Mouse (Mus musculus) frontal cortex, postnatal 14 days (tissue): ENCODE measurements at regions not wholly inside any gene's neighbourhood (a gene's known extent, or its start where the extent isn't known, plus 50 kb on each side); places are given as distances from the start of the nearest gene placed in this dataset.

Source experiments
- DNase-seq, 2 experiments: peaks; one replicate each; pipeline ENCODE4 v3.0.0; 2022; ENCODE audit warnings: low spot score in 2 of 2

DNA sequence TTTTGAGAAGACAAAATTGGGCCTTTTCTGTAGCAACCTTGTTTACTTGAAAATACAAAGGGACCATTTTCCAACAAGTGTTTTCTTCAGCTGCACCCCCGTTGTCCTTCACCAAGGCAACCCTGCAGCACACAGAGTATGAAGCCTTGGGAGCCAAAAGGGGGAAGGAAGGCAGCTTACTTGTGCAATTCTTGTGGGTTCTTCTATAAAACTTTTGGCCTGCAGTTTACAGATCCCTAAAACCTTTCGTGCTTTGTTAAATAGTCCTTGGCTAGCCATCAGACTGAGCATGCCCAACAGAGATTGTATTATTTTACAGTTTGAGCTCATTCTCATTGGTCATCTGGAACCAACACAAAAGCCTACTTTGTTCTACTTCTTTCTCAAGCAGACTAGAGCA is 140.6 kb upstream of the H2al1a start:
- DNase-seq: peak in 1 of 2 experiments; percentile 9

GRCm38 (mm10) chrX:11170416-11170815 is 128.6 kb upstream of the H2al1a start:
- DNase-seq: no peak

DNA sequence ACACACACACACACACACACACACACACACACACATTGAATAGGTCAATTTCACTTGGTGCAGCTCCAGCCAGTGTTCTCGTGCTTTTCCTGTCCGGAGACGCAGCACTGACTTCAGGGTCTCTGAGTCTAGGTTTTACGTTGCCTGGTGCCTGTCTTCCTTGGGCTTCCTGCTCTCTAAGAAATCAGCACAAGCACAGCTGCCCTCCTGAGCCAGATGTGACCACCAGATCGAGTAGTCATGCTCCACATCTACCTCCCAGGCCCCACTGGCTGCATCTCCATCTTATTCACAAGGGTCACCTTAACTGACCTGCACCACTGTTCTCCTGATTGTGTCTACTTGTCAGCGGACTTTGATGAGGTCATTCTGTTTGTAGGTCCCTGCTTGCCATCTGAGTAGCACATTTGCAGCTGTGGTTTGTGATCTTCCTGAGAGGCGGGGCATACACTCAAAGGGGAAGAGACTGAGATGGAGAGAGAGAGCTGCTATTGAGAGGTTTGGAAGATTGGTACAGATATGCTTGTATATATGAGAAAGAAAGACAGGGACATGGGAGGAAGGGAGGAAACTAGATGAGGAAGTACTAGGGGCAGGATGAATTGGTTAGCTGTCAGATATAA is 118.8 kb upstream of the H2al1a start:
- DNase-seq: no peak

DNA sequence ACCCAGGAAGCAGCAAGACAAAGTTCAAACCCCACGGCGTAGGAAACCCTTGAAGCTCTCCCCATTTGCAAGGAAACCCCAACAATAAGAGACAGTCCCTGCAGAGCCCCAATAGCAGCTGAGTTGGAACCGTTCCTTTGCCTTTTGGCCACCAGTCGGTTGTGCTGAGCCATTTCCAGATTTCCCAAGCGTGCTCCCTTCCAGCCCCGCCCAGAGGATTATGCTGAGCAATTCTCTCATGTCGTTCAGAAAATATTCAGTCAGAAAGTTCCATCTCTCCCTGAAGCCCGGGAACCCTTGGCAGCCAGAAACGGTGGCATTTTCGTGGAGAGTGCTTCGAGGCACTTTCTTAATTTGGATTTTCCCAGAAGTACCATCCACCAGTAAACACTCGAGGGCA is 117.2 kb upstream of the H2al1a start:
- DNase-seq: no peak

DNA sequence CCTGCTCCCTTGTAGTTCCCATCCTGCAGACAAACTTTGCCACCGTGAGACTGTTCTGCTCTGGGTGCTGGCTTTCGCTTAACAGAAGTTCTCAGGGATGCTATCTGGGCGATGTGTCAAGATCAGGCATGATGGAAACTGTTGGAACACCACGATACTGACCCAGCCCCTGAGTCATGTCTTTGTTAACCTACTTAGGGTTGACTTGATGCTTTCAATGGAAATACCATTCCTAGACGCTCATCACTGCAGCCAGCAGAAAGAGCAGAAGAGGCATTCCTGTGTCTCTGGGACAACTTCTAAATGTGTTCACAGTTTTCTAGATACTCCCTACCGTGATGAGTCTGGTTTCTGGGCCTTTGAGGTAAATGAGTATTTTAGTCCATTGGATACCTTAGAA is 108.2 kb upstream of the H2al1a start:
- DNase-seq: no peak

- DNase-seq: no peak
These were observed 94.9 kb upstream of the H2al1a start for GRCm38 (mm10) chrX:11204135-11204534.

- DNase-seq: no peak
These were observed 89.2 kb upstream of the H2al1a start for GRCm38 (mm10) chrX:11209895-11210294.

DNA sequence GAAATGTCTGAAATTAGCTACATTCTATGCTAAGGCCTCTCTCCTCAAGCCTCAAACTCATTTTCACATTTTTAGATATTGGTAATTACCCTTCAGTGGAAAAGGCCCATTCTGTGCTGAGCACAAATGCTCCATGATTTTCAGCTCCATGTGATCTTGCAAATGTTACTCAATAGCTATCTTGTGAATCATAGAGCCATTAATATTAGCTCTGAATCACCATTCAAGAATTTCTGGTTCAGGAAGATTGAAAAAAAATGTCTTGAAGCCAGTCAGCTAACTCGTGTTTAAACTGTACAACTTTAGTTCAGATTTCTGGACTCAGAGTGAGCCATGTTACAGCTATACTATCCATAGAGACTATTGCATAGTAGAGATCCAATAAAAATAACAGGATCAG is 86.2 kb upstream of the H2al1a start:
- no peak for DNase-seq

DNA sequence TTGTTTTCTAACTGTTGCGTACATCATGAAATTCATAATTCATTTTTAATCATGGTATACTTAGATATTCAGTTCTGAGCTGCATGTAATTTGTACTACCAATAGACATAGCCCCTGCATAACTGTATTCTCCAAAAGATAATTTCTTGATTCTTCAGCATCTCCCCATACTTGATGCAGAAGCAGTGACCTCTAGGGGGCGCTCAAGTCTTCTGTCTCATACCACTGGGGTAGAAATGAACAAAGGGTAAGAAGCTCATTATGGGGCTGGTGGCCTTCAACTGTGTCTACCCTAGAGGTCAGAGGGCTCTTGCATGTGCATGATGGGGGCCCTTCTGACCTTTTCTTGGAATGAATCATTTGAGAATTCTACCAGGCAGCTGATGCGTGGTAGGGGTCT is 85.6 kb upstream of the H2al1a start:
- DNase-seq: no peak

DNA sequence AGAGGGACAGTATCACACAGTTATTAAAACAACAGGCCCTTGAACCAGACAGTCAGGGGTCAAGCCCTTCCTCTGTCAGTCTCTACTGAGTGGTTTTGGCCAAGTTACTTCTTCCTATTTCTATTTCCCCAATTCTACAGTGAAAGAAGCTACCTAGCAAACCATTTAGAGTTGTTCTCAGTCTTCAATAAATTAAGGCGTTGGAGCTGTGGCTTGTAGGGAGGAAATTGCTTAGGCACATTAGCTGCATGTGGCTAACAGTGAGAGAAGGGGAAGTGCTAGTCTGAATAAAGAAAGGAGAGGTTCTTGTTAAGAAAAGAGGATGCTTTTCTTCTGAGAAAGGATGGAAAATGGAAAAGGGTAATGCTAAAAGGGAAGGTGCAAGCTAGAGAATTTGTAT is 60.0 kb upstream of the H2al1a start:
- no peak for DNase-seq

DNA sequence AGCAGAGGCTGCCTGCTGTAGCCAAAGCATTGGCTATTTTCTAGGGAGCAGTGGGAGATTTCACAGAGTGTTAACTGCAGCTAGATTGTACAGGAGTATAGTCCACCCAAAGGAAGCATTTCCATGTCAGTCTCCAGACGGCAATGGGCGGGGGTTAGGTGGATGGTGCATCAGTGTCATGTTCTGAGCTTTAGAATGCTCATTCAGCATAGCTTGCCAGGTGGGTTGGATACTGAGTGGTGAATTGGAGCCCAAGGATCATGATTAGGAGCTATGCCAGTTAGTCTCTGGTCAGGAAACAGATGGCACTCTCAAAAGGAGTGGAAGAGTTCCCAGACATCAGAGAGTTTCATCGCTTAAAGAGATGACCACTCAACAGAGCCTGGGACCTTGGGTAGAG is 53.5 kb upstream of the H2al1a start:
- DNase-seq: no peak
